Mouse (Mus musculus): ENCODE measurements at regions not wholly inside any gene's neighbourhood (a gene's known extent, or its start where the extent isn't known, plus 50 kb on each side); places are given as distances from the start of the nearest gene placed in this dataset.
"Not testable (repeated sequence)": the region's sequence is repeated elsewhere in the genome, so short reads cannot be mapped to it uniquely, and the experiment has no call there.

- not testable (repeated sequence) for DNase-seq
These were observed 536.8 kb upstream of the Cntn5 start for GRCm38 (mm10) chr9:11441241-11441997.

GRCm38 (mm10) chr9:11436443-11437167, 532.0 kb upstream of the Cntn5 start:
- no peak for DNase-seq

- DNase-seq = no peak
These were observed 531.4 kb upstream of the Cntn5 start for GRCm38 (mm10) chr9:11436014-11436413.

- DNase-seq = peak; percentile 45
These were observed 530.4 kb upstream of the Cntn5 start for GRCm38 (mm10) chr9:11435019-11435418.

GRCm38 (mm10) chr9:11426473-11426872, 521.9 kb upstream of the Cntn5 start:
- DNase-seq = no peak

- no peak for DNase-seq
These were observed 492.3 kb upstream of the Cntn5 start for GRCm38 (mm10) chr9:11396829-11397228.

GRCm38 (mm10) chr9:11381648-11382075, 477.1 kb upstream of the Cntn5 start:
- no peak for DNase-seq

- DNase-seq = no peak
These were observed 476.0 kb upstream of the Cntn5 start for GRCm38 (mm10) chr9:11380531-11380930.

GRCm38 (mm10) chr9:11378046-11378445, 473.5 kb upstream of the Cntn5 start:
- DNase-seq = no peak

GRCm38 (mm10) chr9:11377586-11377985, 473.0 kb upstream of the Cntn5 start:
- DNase-seq = no peak

GRCm38 (mm10) chr9:11373294-11373903, 468.8 kb upstream of the Cntn5 start:
- DNase-seq = no peak

- DNase-seq = no peak
These were observed 463.5 kb upstream of the Cntn5 start for GRCm38 (mm10) chr9:11368056-11368455.

GRCm38 (mm10) chr9:11328900-11329299, 424.3 kb upstream of the Cntn5 start:
- no peak for DNase-seq

GRCm38 (mm10) chr9:11317221-11317620, 412.6 kb upstream of the Cntn5 start:
- no peak for DNase-seq

- DNase-seq = peak; percentile 84
These were observed 392.5 kb upstream of the Cntn5 start for GRCm38 (mm10) chr9:11297116-11297515.

- peak; percentile 61 for DNase-seq
These were observed 380.6 kb upstream of the Cntn5 start for GRCm38 (mm10) chr9:11285135-11285534.

- DNase-seq = peak; percentile 91
These were observed 380.0 kb upstream of the Cntn5 start for GRCm38 (mm10) chr9:11284549-11284948.

GRCm38 (mm10) chr9:11279409-11280127, 375.0 kb upstream of the Cntn5 start:
- no peak for DNase-seq

- no peak for DNase-seq
These were observed 373.2 kb upstream of the Cntn5 start for GRCm38 (mm10) chr9:11277810-11278209.

GRCm38 (mm10) chr9:11276966-11277365, 372.4 kb upstream of the Cntn5 start:
- no peak for DNase-seq

- no peak for DNase-seq
These were observed 352.3 kb upstream of the Cntn5 start for GRCm38 (mm10) chr9:11256848-11257247.

GRCm38 (mm10) chr9:11206829-11207228, 302.3 kb upstream of the Cntn5 start:
- DNase-seq = peak; percentile 9

- DNase-seq = no peak
These were observed 301.7 kb upstream of the Cntn5 start for GRCm38 (mm10) chr9:11206267-11206666.

Data from cerebellum, adult 9-10 months (tissue).